3 mouse cellular contexts compared by ENCODE assay signal in genomic region chr7:19791504-19791903, GRCm38 (mm10). TPM values are rescaled to one million over a fixed set of nuclear protein-coding genes. Genes with fewer than 3 reads are reported as not detected.
"Had no signal": no experiment of that assay in that cellular context is flagged by ENCODE, and none has a peak within 500 bp of the region (broad histone marks: within the 10 kb centered on the region; RNA-seq: fewer than 3 reads in every experiment).

No protein-coding gene starts in this region.

RNA-seq across cellular contexts. Expression of gene Cblc, which starts 5.1 kb away (rescaled TPM):
- polyA plus RNA-seq: neural tube, embryonic 13.5 days; testis, adult 2 months had no signal

RNA-seq across cellular contexts. Expression of gene Bcam, which starts 20.7 kb away (rescaled TPM):
- total RNA-seq: neutrophil, adult 5-6 weeks had no signal
